Mouse (Mus musculus) layer of hippocampus, adult 2 months (tissue): ENCODE results near the gene Pxk. TPM values are rescaled to one million over a fixed set of nuclear protein-coding genes. Genes with fewer than 3 reads are reported as not detected.

ENCODE experiments used
- DNase-seq, 2 experiments: peaks; one replicate each; pipeline ENCODE4 v3.0.0; 2022; ENCODE audit warnings: low spot score in 2 of 2
- H3K27ac ChIP-seq: fragments of 200-600 bp; 2 replicates; pipeline ENCODE4 v1.8.1; 2022
- H3K4me3 ChIP-seq: fragments of 200-600 bp; 2 replicates; pipeline ENCODE4 v1.8.1; 2022; ENCODE audit warnings: mild to moderate bottlenecking
- CTCF ChIP-seq: fragments of 200-600 bp; conservative IDR thresholded peaks from 2 replicates; pipeline ENCODE4 v1.8.1; 2022; ENCODE audit warnings: antibody characterized with exemption, mild to moderate bottlenecking, moderate library complexity
- total RNA-seq, 2 experiments: library from RNA; stranded (reverse); gene quantifications; 2 replicates each; pipeline ENCODE4 v1.2.3; 2021

Gene Pxk
- total RNA-seq, 2 experiments from 2014 or later = 28.5 to 28.9 TPM

DNA sequence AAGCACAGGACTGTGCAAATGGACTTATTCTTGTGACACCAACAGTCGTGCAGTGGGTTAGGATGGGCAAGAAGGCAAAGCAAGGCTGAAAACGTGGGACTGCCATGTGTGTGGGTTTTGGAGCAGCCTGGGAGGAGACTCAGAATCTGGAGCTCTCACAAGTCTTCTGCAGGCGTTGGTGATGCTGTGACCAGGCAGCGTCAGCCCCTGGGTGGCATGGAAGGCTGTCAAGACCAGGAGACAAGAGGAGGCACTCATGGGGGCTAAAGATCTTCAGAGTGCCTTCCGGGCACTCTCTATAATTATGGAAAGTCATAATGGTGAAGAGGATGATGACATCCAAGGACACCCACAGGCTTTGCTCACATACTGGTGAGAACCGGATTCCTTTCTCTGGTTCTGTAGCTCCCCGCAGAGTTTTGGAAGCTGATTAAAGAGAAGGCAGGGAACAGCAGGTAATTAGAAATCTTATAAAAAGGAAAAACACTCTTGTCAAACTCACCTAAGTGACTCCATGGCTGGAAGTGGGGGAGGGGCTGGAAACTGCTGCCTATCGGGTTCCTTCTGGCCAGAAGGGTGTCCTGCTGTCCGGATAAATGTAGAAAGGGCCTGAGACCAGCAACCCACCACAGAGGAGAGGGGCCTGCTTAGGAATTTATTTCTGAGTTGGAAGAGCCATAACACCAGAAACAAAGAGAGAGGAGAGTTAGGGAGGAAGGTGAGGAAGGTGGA, 108.3 kb downstream of the Pxk start:
- no peak overlapping the region for H3K4me3 ChIP-seq
- no peak for TF ChIP-seq CTCF
- DNase-seq = no peak
- H3K27ac ChIP-seq = peak overlapping the region; percentile 36; the same call in 1 of the 2 replicates

- no peak for DNase-seq
- TF ChIP-seq CTCF = no peak
- Histone ChIP-seq H3K27ac (peak overlapping the region; percentile 59), H3K4me3 (no peak overlapping the region)
Measured at GRCm38 (mm10) chr14:8207105-8207504, 109.1 kb downstream of the Pxk start.

DNA sequence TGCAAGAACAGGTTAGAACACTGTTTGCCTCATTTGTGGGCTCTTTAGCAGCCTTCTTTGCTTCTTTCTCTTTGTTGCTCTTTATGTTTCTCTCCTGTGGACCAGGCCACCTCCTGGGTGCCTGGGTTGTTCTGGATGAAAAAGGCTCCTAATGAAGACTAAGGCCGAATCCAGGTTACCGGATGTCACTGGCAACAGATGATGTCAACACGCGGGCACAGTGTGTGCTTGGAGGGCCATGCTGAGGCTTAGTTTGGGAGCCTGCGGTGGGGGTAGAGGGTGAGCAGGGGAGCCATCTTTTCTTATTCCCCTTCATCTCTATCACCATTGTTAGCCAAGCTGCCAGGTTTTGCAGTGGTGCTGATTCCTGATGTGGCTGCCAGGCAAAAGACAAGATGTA, 109.5 kb downstream of the Pxk start:
- no peak for DNase-seq
- peak overlapping the region; percentile 59 for H3K27ac ChIP-seq
- H3K4me3 ChIP-seq = no peak overlapping the region
- TF ChIP-seq CTCF = no peak

DNA sequence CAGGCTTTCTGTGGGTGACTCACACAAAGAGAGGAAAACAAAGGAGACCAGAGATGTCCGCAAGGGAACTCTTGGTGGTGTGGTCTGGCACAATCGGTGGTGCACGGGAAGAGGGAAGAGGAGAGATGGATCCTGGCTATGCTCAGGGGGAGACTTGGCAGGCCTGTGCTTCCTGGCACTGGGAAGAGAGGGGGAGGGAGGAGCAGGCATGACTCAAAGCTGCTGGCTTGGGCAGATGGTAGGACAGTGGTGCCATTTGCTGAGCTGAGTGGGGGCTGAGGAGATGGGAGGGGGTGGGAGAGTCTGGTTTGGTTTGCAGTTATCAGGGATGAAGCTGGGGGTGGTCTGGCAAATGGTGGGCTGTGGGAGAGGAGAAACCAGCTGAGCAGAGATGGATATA, 110.9 kb downstream of the Pxk start:
- Histone ChIP-seq H3K27ac (peak overlapping the region; percentile 88), H3K4me3 (no peak overlapping the region)
- peak; percentile 85 to 92 for DNase-seq
- no peak for TF ChIP-seq CTCF

DNA sequence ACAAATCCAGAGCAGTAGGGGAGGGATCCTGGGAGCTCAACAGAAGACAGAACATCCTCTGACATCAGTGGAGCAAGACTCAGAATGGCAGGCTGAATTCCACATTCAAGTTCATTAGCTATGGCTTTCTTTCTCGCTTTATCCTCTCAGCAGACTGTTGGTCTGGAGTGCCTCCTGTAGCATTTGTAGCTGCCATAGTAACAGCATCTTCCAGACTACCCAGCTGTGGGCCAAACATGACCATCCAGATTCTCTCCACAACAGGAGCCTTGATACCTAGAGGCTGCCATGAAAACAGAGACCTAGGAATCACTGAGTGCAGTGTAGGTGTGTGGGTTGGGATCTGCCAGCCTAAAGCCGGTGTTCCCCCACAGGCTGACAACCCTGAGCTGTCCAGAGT, 111.9 kb downstream of the Pxk start:
- DNase-seq = no peak
- no peak for TF ChIP-seq CTCF
- no peak overlapping the region for H3K4me3 ChIP-seq
- peak overlapping the region; percentile 88 for H3K27ac ChIP-seq

DNA sequence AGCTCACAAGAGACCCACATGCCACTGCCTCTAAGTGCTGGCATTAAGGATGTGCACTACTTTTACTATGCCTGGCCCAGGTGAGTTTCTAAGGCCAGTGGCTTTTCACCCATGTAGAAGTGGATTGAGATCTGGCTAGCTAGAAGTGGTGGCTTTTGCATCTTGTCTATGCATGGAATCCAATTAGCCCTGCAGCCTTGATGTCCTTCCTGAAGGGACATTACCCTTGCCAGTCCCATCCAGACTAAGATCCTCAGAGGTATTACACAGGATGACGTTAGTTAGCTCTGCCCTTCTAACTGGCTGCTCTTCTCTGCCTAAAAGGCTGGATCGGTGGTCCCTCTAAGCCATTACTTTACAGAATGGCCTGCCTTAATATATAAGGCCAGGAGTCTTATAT, 115.0 kb downstream of the Pxk start:
- H3K27ac ChIP-seq = peak overlapping the region; percentile 85
- DNase-seq = no peak
- H3K4me3 ChIP-seq = no peak overlapping the region
- TF ChIP-seq CTCF = no peak

GRCm38 (mm10) chr14:8213803-8214224, 115.8 kb downstream of the Pxk start, which contains the start of gene Kctd6:
Gene Kctd6, plus strand, starts transcription at chr14:8214140.
- TF ChIP-seq CTCF = peak; percentile 83
- peak; percentile 98 for DNase-seq
- H3K27ac ChIP-seq = peak within 1 kb of the TSS; percentile 98
- peak within 1 kb of the TSS; percentile 95 for H3K4me3 ChIP-seq

Other genes with a start within 250 kb of the Pxk start
- not detected for gene Gm45521, start 140.9 kb upstream of the Pxk start, total RNA-seq
- gene Dnase1l3, start 103.6 kb upstream of the Pxk start, total RNA-seq = not detected
- gene Abhd6, start 95.3 kb upstream of the Pxk start, total RNA-seq = 10 to 100 TPM; 77.1 to 78.0 TPM
- 10 to 100 TPM; 30.5 to 31.7 TPM for gene Rpp14, start 17.8 kb upstream of the Pxk start, total RNA-seq
- 100 to 1,000 TPM; 176 to 185 TPM for gene Pdhb, start 74.8 kb downstream of the Pxk start, total RNA-seq
- 10 to 100 TPM; 69.1 to 79.4 TPM for gene Kctd6, start 115.9 kb downstream of the Pxk start, total RNA-seq
- gene Acox2, start 161.1 kb downstream of the Pxk start, total RNA-seq = not detected
- 100 to 1,000 TPM; 275 to 282 TPM for gene Fam107a, start 219.8 kb downstream of the Pxk start, total RNA-seq